Mouse (Mus musculus) embryonic facial prominence, embryonic 12.5 days (tissue): ENCODE results near the gene Kcnip1. TPM values are rescaled to one million over a fixed set of nuclear protein-coding genes. Genes with fewer than 3 reads are reported as not detected.

Source experiments
- ATAC-seq: fragments of 200-750 bp; cut with Nextera tagmentation; 2 replicates; pipeline ENCODE4 v1.8.0; 2017; ENCODE audit not compliant: insufficient number of reproducible peaks, insufficient read depth, low FRiP score, low TSS enrichment
- H3K27ac ChIP-seq: fragments of 300-500 bp; sonication (generic); 2 replicates; pipeline ENCODE4 v1.5.1; 2016; ENCODE audit warnings: mild to moderate bottlenecking
- H3K27me3 ChIP-seq: fragments of 300-500 bp; sonication (generic); 2 replicates; pipeline ENCODE4 v1.6.1; 2016; ENCODE audit warnings: mild to moderate bottlenecking, moderate library complexity
- H3K36me3 ChIP-seq: fragments of 300-500 bp; sonication (generic); 2 replicates; pipeline ENCODE4 v1.6.1; 2016; ENCODE audit warnings: mild to moderate bottlenecking
- H3K4me1 ChIP-seq: fragments of 300-500 bp; sonication (generic); 2 replicates; pipeline ENCODE4 v1.6.1; 2016
- H3K4me2 ChIP-seq: fragments of 300-500 bp; sonication (generic); replicated peaks from 2 replicates; pipeline ENCODE4 v1.6.1; 2016; ENCODE audit warnings: mild to moderate bottlenecking, moderate library complexity
- H3K4me3 ChIP-seq: fragments of 300-500 bp; sonication (generic); 2 replicates; pipeline ENCODE4 v1.5.1; 2016; ENCODE audit warnings: mild to moderate bottlenecking
- H3K9ac ChIP-seq: fragments of 300-500 bp; sonication (generic); 2 replicates; pipeline ENCODE4 v1.6.1; 2016; ENCODE audit warnings: mild to moderate bottlenecking, moderate library complexity
- H3K9me3 ChIP-seq: fragments of 300-500 bp; sonication (generic); 2 replicates; pipeline ENCODE4 v1.6.1; 2016; ENCODE audit warnings: mild to moderate bottlenecking, moderate library complexity
- WGBS: fragments of 180-500 bp; shearing (Covaris S2); methylation state at CpG from one replicate; pipeline ENCODE4 v1.1.7; 2016; 5-methylcytosine and 5-hydroxymethylcytosine counted together
- polyA plus RNA-seq: library from polyadenylated mRNA; unstranded; fragments of >200 nt; fragmentation: Nextera tagmentation; extraction: Ambion mirVana; gene quantifications from 2 replicates; pipeline ENCODE4 v1.2.1, GENCODE M21; 2016

Kcnip1 gene
- polyA plus RNA-seq, 1 experiment from 2014 or later = 5.8 TPM

DNA sequence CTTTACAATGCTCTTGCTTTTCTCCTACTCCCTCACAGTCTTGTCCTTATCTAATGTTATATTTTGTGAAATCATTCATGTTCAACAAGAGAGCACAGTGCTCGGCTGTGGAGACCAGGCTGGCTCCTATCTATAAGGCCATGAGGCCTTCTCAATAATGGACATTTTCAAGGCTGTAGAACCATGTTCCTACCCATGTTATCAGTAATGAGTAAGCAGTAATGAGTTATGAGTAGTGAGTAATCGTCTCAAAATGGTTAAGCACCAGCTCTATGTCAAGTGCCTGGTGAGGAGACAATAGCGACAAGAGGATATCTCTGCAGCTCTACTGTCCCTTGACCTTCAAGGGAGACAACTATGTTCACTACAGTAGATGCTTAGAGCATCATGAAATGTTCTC, 105.3 kb downstream of the Kcnip1 start:
- Histone ChIP-seq H3K4me2 (no peak overlapping the region), H3K4me1 (no peaks in the 10 kb centered on the region), H3K27ac (no peak overlapping the region), H3K9ac (no peak overlapping the region), H3K9me3 (no peaks in the 10 kb centered on the region), H3K4me3 (no peak overlapping the region), H3K36me3 (no peaks in the 10 kb centered on the region), H3K27me3 (no peaks in the 10 kb centered on the region)
- 87% methylated on average over 3 of the region's 3 CpGs for WGBS
- ATAC-seq = no peak

GRCm38 (mm10) chr11:33885981-33886380, 107.0 kb downstream of the Kcnip1 start:
- WGBS = 84% methylated on average over 4 of the region's 4 CpGs

DNA sequence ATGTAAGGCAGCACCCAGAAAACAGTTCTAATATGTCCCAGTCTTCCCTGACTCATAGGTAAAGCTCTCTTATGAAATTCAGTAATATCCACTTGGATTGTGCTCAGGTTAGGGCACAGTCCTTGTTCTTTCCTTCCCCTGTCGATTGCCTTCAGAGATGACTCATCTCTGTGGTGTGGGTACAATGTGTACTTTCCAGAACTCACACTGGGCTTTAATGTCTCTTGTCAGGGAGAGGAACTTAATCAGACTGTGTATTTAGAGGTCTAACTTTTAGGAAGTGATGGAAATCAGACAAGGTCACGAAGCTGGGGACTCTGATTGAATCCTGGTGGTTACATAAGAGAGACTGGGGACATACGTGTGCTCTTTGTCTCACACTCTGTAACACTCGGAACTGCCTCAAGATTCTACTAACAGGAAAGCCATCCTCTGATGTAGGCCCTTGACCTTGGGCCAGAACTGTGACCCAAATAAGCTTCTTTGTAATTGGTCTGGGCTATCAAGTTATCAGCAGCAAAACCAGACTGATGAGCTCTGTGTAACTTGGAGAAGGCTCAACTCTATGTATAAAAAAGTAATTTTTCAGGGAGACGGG, 110.1 kb downstream of the Kcnip1 start:
- WGBS = 73% methylated on average over 5 of the region's 5 CpGs
- Histone ChIP-seq H3K4me3 (no peak overlapping the region), H3K36me3 (no peaks in the 10 kb centered on the region)

More at GRCm38 (mm10) chr11:33885981-33886380, 107.0 kb downstream of the Kcnip1 start:
- ATAC-seq = no peak
- Histone ChIP-seq H3K27me3 (no peaks in the 10 kb centered on the region), H3K27ac (no peak overlapping the region), H3K4me1 (no peaks in the 10 kb centered on the region), H3K4me3 (no peak overlapping the region), H3K9me3 (no peaks in the 10 kb centered on the region), H3K4me2 (no peak overlapping the region), H3K36me3 (no peaks in the 10 kb centered on the region), H3K9ac (no peak overlapping the region)

DNA sequence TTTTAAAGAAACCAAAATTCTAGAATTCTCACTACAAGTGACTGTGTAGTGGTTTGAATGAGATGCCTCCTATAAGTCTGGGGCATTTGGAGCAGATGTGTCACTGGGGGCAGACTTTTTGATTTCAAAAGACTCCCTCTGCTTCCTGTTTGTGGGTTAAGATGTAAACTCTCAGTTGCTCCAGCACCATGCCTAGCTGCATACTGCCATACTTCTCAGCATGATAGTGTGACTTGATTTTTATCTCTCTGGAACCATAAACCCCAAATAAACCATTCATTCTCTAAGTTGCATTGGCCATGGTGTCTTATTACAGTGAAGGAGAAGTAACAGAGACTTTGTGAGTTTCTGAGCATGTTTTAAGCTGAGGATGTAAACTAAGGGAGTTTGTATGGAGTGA, 118.0 kb downstream of the Kcnip1 start:
- Histone ChIP-seq H3K4me3 (no peak overlapping the region), H3K27me3 (no peaks in the 10 kb centered on the region), H3K9me3 (no peaks in the 10 kb centered on the region), H3K27ac (no peak overlapping the region), H3K4me2 (no peak overlapping the region), H3K36me3 (no peaks in the 10 kb centered on the region), H3K9ac (no peak overlapping the region), H3K4me1 (peaks cover 12% of the 10 kb centered on the region; the same call in 1 of the 2 replicates)
- no peak for ATAC-seq

More for the DNA sequence above, 110.1 kb downstream of the Kcnip1 start:
- no peak overlapping the region for H3K27ac ChIP-seq
- no peaks in the 10 kb centered on the region for H3K4me1 ChIP-seq
- no peaks in the 10 kb centered on the region for H3K9me3 ChIP-seq
- no peak overlapping the region for H3K9ac ChIP-seq
- no peaks in the 10 kb centered on the region for H3K27me3 ChIP-seq
- H3K4me2 ChIP-seq = no peak overlapping the region
- ATAC-seq = no peak

GRCm38 (mm10) chr11:33873071-33873781, 119.7 kb downstream of the Kcnip1 start:
- H3K9ac ChIP-seq = no peak overlapping the region
- no peak overlapping the region for H3K4me2 ChIP-seq
- H3K4me3 ChIP-seq = no peak overlapping the region
- no peak overlapping the region for H3K27ac ChIP-seq
- 73% methylated on average over 10 of the region's 10 CpGs for WGBS
- H3K36me3 ChIP-seq = no peaks in the 10 kb centered on the region
- peaks cover 12% of the 10 kb centered on the region for H3K4me1 ChIP-seq
- no peak for ATAC-seq
- no peaks in the 10 kb centered on the region for H3K27me3 ChIP-seq
- no peaks in the 10 kb centered on the region for H3K9me3 ChIP-seq

DNA sequence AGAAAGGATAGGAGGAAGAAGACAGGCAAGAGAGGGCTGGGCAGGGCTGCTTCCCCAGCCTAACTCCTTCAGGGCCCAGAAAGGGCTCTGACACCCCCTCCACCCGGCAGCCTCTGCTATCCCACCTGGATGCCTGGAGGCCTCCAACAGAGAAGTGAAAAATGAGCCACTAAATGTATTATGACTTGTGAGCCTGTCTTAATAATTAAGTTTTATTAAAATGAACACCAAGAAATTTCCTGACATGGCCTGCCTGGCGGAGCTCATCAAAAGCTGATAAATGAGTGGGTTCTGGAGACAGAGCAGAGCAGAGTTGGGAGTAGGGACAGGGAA, 120.3 kb downstream of the Kcnip1 start:
- Histone ChIP-seq H3K27ac (no peak overlapping the region), H3K4me1 (peaks cover 12% of the 10 kb centered on the region), H3K27me3 (no peaks in the 10 kb centered on the region), H3K9ac (no peak overlapping the region), H3K4me2 (no peak overlapping the region), H3K9me3 (no peaks in the 10 kb centered on the region), H3K36me3 (no peaks in the 10 kb centered on the region), H3K4me3 (no peak overlapping the region)
- 53% methylated on average over 2 of the region's 2 CpGs for WGBS
- ATAC-seq = no peak

GRCm38 (mm10) chr11:33871998-33872715, 120.8 kb downstream of the Kcnip1 start:
- 0 out of 2 replicates have a peak, but pooled peaks have one; percentile 10 for ATAC-seq
- no peak overlapping the region for H3K27ac ChIP-seq
- no peaks in the 10 kb centered on the region for H3K9me3 ChIP-seq

GRCm38 (mm10) chr11:33870246-33870645, 122.7 kb downstream of the Kcnip1 start:
- H3K9me3 ChIP-seq = no peaks in the 10 kb centered on the region
- ATAC-seq = no peak
- H3K36me3 ChIP-seq = no peaks in the 10 kb centered on the region
- no peak overlapping the region for H3K9ac ChIP-seq
- no peak overlapping the region for H3K27ac ChIP-seq
- no peaks in the 10 kb centered on the region for H3K27me3 ChIP-seq
- peaks cover 12% of the 10 kb centered on the region for H3K4me1 ChIP-seq
- WGBS = 84% methylated on average over 2 of the region's 2 CpGs
- no peak overlapping the region for H3K4me2 ChIP-seq
- no peak overlapping the region for H3K4me3 ChIP-seq

More at GRCm38 (mm10) chr11:33871998-33872715, 120.8 kb downstream of the Kcnip1 start:
- 36% methylated on average over 9 of the region's 9 CpGs for WGBS
- Histone ChIP-seq H3K4me2 (no peak overlapping the region), H3K4me1 (peaks cover 12% of the 10 kb centered on the region), H3K9ac (no peak overlapping the region), H3K4me3 (no peak overlapping the region), H3K27me3 (no peaks in the 10 kb centered on the region), H3K36me3 (no peaks in the 10 kb centered on the region)

- no peaks in the 10 kb centered on the region for H3K27me3 ChIP-seq
- H3K4me1 ChIP-seq = peaks cover 12% of the 10 kb centered on the region
- no peak overlapping the region for H3K4me3 ChIP-seq
- H3K9me3 ChIP-seq = no peaks in the 10 kb centered on the region
- no peaks in the 10 kb centered on the region for H3K36me3 ChIP-seq
- H3K27ac ChIP-seq = no peak overlapping the region
- H3K9ac ChIP-seq = no peak overlapping the region
- ATAC-seq = no peak
- no peak overlapping the region for H3K4me2 ChIP-seq
- WGBS = 43% methylated on average over 3 of the region's 3 CpGs
Observed at GRCm38 (mm10) chr11:33869559-33869958, 123.4 kb downstream of the Kcnip1 start.

DNA sequence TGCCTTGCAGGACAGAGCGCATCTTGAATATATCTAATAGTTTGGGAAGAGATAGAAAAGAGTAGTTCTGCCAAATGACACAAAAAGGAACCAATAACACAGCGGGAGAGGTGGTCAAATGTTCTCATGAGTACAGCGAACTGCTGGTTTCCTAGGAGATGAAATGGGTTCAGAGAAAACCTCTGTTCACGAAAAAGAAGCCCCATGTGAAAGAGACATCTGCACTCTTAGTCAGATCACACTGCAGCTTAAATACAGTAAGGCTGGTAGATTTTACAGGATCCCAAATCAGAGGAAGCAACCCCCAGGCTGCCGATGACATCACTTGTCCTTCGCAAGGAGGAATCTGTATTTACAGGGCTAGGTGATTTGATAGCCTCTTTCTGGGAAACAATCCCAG, 126.2 kb downstream of the Kcnip1 start:
- Histone ChIP-seq H3K27ac (no peak overlapping the region), H3K4me1 (no peaks in the 10 kb centered on the region; the same call in 1 of the 2 replicates), H3K36me3 (no peaks in the 10 kb centered on the region), H3K27me3 (no peaks in the 10 kb centered on the region), H3K4me3 (no peak overlapping the region), H3K9me3 (no peaks in the 10 kb centered on the region), H3K4me2 (no peak overlapping the region), H3K9ac (no peak overlapping the region)
- ATAC-seq = no peak
- 74% methylated on average over 6 of the region's 6 CpGs for WGBS

GRCm38 (mm10) chr11:33864245-33864644, 128.7 kb downstream of the Kcnip1 start:
- no peak overlapping the region for H3K27ac ChIP-seq
- no peak for ATAC-seq
- 89% methylated on average over 4 of the region's 4 CpGs for WGBS

GRCm38 (mm10) chr11:33861823-33862222, 131.1 kb downstream of the Kcnip1 start:
- H3K36me3 ChIP-seq = no peaks in the 10 kb centered on the region
- no peak overlapping the region for H3K9ac ChIP-seq
- ATAC-seq = no peak
- H3K4me2 ChIP-seq = no peak overlapping the region
- no peaks in the 10 kb centered on the region for H3K9me3 ChIP-seq
- no peaks in the 10 kb centered on the region for H3K27me3 ChIP-seq
- H3K4me1 ChIP-seq = no peaks in the 10 kb centered on the region
- H3K4me3 ChIP-seq = no peak overlapping the region
- no peak overlapping the region for H3K27ac ChIP-seq

More at GRCm38 (mm10) chr11:33864245-33864644, 128.7 kb downstream of the Kcnip1 start:
- Histone ChIP-seq H3K36me3 (no peaks in the 10 kb centered on the region), H3K9ac (no peak overlapping the region), H3K4me2 (no peak overlapping the region), H3K27me3 (no peaks in the 10 kb centered on the region), H3K4me1 (no peaks in the 10 kb centered on the region; the same call in 1 of the 2 replicates), H3K9me3 (no peaks in the 10 kb centered on the region), H3K4me3 (no peak overlapping the region)
